Mouse (Mus musculus): Measurements from ENCODE around the gene Cecr2. TPM values are rescaled to one million over a fixed set of nuclear protein-coding genes. Genes with fewer than 3 reads are reported as not detected.

Cecr2 gene
- under 1 TPM; 0.09 to 0.55 TPM for total RNA-seq (2023)

GRCm38 (mm10) chr6:120665816-120666760 is at the start of gene Cecr2:
Gene Cecr2, plus strand, starts transcription at chr6:120666369.

GRCm38 (mm10) chr6:120773149-120773628 is 107.0 kb downstream of the Cecr2 start, which contains the start of gene Slc25a18:
Gene Slc25a18, plus strand, starts transcription at chr6:120773578.

Other genes starting within 250 kb of the Cecr2 start
- gene Il17ra, start 203.1 kb upstream of the Cecr2 start, total RNA-seq (2023), result 100 to 1,000 TPM; 205 to 210 TPM
- gene Tmem121b, start 172.6 kb upstream of the Cecr2 start, total RNA-seq (2023), result under 1 TPM; 0.44 to 0.56 TPM
- gene Hdhd5, start 135.1 kb upstream of the Cecr2 start, total RNA-seq (2023), result 100 to 1,000 TPM; 110 to 126 TPM
- gene Slc25a18, start 107.2 kb downstream of the Cecr2 start, total RNA-seq (2023), result not detected
- 100 to 1,000 TPM; 104 to 126 TPM for gene Atp6v1e1, start 156.4 kb downstream of the Cecr2 start, total RNA-seq (2023)
- gene Bcl2l13, start 169.8 kb downstream of the Cecr2 start, total RNA-seq (2023), result 10 to 100 TPM; 44.8 to 45.1 TPM